Mouse (Mus musculus) bone marrow macrophage, adult 2 months (primary cell): Measurements from ENCODE around the gene Supt5.

Experiments
- CTCF ChIP-seq: IDR thresholded peaks from 2 replicates; pipeline ENCODE4 v1.5.1; 2012; ENCODE audit warnings: low read depth, mild to moderate bottlenecking, low read length, moderate library complexity
- POLR2A ChIP-seq: IDR thresholded peaks from 2 replicates; pipeline ENCODE4 v1.6.1; 2012; ENCODE audit warnings: mild to moderate bottlenecking, low read depth, low read length, borderline replicate concordance

- TF ChIP-seq CTCF (no peak), POLR2A (no peak)
These were observed 29.2 kb upstream of the Supt5 start for GRCm38 (mm10) chr7:28367663-28368275.
